Mouse (Mus musculus) c-Kit-negative CD71-positive TER-119-positive erythroid progenitor cells, embryonic 14.5 days (primary cell): ENCODE results near the gene Prickle2.

Experiments
- DNase-seq: peaks from one replicate; pipeline ENCODE4 v3.0.0-alpha.2; 2013; ENCODE audit warnings: low read depth, low spot score

Gene Prickle2

DNA sequence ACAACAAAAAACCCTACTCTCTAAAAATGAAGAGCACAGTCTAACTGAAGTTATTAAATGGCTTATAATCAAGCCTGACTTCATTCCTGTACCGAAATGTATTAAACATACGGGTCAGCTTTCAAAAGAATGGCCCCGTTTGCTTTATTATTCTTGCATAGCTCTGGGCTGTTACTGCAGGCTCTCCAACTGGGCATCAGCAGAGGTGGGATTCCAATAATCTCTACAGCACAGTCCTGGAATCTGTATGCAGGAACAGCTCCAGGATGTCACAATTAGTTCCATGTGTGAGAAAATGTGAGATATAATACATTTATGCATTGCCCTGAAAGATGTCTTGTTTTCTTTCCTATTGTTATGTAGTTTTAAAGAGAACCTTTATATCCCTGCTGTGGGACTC, 38.4 kb downstream of the Prickle2 start:
- no peak for DNase-seq

DNA sequence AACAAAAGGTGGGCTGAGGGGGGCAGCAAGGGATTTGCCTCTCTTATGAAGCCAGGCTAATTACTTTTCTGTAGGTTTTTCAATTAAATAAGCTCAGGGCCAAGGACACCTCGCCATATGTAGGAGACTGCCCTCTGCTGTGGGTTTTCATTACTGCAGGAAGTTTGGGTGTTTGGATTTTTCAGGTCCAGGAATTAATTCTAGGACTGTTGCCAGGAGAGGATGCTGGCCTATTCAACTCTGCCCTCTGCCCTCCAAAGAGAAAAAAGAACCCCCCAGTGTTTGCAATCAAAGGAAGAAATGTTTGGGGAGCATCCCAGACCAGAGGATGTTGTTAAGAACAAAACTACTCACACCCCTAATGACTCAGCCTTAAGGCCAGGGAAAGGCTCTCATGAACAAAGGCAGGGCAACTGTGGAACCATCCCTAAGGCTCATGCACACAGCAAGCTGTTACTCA, 40.4 kb downstream of the Prickle2 start:
- DNase-seq: no peak

DNA sequence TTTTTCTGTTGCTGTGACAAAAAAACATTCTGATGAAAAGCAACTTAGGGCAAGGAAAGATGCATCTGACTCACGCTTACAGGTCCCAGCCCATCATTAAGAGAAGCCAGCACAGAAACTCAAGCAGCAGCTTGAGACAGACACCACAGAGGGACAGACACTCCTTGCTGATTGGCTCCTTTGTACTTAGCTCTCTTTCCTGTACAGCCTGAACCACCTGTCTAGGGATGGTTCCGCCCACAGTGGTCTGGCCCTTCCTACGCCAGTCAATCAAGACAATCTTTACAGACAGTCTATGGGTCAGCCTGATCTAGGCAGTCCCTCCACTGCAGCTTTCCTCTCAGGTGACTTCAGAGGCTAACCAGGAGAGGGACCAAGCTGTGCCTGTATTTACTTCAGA, 42.1 kb downstream of the Prickle2 start:
- no peak for DNase-seq

GRCm38 (mm10) chr6:92663433-92663832, 42.5 kb downstream of the Prickle2 start:
- DNase-seq: no peak

GRCm38 (mm10) chr6:92649063-92649462, 56.9 kb downstream of the Prickle2 start:
- no peak for DNase-seq

GRCm38 (mm10) chr6:92648571-92648970, 57.4 kb downstream of the Prickle2 start:
- no peak for DNase-seq

- no peak for DNase-seq
These were observed 63.0 kb downstream of the Prickle2 start for GRCm38 (mm10) chr6:92642929-92643328.

DNA sequence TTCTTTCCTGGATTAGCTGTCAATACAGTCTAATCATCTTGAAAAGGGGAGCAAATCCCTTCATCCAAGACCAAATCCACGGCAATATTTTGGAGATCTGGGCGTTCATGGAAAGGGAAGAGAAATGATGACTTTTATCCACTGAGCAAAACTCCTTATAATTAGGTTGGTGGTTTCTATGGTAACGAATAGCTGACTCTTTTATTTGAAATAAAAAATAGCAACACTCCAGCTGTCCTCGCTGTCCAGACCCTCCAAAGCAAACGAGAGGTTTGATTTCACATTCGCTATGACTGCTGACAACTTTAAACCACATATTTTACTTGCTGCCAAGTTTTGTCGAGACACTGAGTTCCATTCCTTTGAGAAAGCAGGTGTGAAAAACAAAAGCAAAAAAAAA, 64.0 kb downstream of the Prickle2 start:
- DNase-seq: no peak

DNA sequence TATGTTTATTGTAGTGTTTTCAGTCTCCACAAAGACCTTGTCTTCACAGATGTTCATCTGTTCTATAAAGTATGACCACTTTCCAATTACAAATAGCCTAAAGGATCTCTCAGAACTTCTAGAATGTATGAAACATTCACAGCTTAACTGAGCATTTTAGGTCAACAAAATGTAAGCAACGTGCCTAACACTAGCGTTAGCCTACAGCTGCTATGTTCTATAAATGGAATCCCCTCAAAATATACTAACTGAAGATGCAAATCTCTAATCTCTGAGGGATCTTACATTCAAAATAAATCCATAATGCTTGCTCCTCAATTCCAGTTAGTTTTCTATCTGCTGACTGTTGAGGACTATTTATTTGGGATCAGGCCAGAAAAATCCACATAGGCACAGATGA, 65.1 kb downstream of the Prickle2 start:
- DNase-seq: no peak

GRCm38 (mm10) chr6:92636431-92636830, 69.5 kb downstream of the Prickle2 start:
- DNase-seq: no peak

- no peak for DNase-seq
These were observed 71.0 kb downstream of the Prickle2 start for GRCm38 (mm10) chr6:92634876-92635468.

- no peak for DNase-seq
These were observed 75.0 kb downstream of the Prickle2 start for GRCm38 (mm10) chr6:92630991-92631390.

DNA sequence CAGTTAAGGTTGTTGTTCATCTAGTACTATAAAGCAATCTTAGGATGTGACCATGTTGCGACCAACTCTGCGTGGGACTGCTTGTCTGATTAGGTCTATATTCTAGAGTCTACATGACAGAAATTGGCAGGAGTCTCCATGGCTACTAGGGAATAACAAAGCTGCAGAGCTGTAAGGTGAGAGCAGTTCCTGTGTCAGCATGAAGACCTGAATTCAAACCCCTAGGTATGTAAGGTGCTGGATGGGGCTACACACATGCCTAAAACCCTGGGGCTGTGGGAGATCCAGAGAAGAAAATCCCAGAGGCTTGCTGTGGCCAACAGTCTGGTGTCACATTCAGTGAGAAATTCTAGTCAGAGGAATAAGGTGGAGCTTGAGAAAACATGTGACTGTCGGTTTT, 78.2 kb downstream of the Prickle2 start:
- no peak for DNase-seq

GRCm38 (mm10) chr6:92627048-92627617, 78.8 kb downstream of the Prickle2 start:
- DNase-seq: no peak

GRCm38 (mm10) chr6:92625923-92626322, 80.0 kb downstream of the Prickle2 start:
- DNase-seq: no peak

DNA sequence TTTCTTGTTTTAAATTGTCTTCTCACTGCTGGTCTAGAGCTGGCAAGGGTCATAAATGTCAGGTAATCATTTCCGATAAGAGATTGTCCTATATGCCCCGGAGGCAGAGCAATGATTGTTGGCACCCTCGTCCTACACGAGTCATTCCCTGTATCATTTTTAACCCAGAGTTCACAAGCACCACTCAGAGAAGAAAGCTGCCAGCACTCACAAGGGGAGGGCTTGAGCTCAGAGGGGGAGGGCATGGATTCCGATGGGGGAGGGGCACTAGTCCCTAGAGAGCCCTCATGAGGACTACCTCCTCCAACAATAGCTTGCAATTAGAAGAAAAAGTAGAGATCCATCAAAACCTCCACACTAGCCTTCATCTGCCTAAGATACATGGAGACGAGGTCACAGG, 81.6 kb downstream of the Prickle2 start:
- no peak for DNase-seq

GRCm38 (mm10) chr6:92617183-92617582, 88.8 kb downstream of the Prickle2 start:
- no peak for DNase-seq

DNA sequence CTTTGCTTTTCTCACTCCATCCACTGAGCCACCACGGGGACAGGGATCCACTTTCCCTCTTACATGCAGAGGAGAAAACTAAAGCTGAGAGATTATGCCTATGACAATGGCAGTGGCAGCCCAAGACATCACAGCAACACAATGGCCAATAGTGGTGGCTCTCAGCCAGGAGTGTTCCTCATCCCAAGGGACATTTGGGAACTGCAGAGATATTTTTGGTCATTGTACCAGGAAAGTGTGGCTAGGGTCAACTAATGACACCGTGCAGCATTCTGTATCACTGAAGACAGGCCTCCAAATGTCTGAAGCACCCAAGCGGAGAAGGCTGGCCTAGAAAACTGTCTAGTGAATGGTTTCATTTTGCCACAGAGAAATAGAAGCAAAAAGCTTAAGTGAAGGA, 91.2 kb downstream of the Prickle2 start:
- no peak for DNase-seq

GRCm38 (mm10) chr6:92612151-92612769, 93.7 kb downstream of the Prickle2 start:
- DNase-seq: no peak

DNA sequence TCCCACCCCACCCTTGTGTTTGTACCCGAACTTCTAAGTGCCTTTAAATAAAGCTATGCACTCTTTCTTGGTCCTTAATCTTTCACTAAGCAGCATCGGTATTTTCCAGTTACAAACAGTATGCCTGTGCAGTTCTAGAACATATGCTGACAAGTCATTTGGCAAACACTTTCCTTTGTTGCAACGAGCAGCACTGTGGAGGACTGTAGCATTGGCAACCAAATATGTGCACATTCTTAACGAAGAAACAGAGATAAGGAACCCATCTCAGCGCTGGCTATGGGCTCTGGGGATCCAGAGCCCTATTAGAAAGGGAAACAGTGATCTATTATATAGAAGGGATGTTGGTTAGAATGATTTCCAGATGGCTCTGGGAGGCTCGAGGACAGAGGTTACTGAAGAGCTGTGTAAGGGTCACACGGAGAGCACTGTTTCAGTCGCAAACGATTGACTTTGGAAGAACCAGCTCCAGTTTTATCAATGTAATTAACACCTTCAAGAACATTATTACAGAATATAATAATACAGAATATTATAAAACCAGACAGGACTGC, 96.2 kb downstream of the Prickle2 start:
- no peak for DNase-seq

DNA sequence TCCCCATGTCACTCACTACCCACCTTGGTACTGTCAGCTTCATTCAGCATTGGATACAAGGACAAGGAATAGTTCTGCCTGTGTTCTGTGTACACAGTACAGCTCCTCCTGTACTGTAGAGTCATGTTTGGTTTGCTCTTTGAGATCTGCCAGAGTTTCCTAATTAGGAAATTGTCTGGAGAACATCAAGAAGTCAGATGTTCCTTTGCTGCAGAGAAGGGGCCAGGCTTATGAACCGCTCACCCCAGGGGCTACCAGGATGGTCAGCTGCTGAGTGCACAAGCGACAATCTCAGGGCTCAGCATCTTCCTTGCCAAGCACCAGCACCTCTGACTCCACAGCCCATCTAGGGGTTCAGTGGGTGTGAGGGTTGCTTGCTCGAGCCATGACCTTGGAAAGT, 96.9 kb downstream of the Prickle2 start:
- no peak for DNase-seq

DNA sequence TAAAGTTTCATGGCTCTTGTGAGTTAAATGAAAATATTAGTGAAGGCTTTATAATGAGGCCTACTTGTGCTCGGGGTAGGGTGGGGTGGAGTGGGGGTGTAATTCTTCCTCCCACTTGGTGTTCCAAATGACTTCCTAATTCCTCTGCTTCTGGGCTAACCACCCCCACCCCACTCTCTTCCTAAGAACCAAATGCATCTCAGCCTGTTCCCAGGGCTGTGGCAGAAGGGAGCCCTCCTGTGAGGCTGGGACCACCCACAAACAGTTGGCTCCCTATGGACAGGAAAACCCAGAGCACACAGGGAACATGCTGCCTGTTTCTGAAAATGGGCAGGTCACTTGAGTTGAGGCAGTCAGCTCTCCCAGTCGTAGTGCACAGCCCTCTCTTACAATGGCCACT, 100.8 kb downstream of the Prickle2 start:
- DNase-seq: no peak

DNA sequence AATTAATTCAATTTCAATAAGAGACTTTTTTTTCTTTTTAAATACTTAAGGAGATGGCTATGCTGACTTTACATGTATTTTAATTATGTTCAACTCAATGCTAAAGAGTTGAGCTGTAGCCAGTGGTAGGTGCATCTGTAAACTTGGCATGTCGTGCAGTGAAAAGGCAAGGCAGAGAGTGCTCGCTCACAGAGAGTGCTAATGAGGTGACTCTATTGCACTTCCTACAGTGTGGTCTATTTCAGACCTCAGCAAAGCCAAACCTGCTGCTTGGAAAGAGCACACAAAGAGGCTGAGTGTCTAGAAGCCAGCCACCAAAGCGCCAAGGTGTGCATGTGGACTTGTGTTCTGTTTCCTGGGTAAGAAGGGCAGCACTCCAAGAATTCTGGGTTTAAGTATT, 109.6 kb downstream of the Prickle2 start:
- no peak for DNase-seq
